Mouse (Mus musculus): Measurements from ENCODE around the gene Cdh15. TPM values are rescaled to one million over a fixed set of nuclear protein-coding genes. Genes with fewer than 3 reads are reported as not detected.

Gene Cdh15
- polyA plus RNA-seq (2012) = 0.02 TPM in 2 replicates

DNA sequence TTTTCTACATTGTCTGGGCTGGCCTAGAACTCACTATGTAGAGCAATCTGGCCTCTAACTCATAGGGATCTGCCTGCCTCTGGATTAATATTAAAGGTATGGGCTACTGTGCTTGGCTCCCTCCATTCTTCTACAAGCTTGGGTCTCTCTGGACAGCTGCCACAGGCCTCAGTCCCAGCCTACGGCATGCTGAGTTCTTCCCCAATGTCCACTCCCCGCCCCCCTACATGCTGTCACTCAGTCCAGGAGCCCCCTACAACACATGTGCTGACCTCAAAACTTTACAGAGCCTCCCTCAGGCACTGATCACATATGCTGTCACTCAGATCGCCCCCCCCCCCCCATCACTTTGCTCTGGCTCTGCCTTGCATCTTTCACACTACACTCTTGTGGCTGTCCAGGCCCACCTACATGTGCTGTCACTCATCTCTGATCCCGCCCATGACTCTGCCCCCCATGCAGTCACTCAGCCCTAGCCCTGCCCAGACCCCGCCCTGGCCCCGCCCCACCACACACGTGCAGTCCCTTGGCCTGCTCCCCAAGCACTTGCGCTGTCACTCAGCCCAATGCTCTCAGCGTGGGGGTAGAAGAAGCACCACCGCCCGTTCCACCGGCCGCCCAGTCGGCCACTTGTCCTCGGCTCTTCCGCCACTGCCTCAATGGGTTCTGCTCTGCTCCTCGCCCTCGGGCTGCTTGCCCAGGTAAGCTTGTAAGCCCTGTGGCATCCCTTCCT is at the start of gene Cdh15:
TSS of gene Cdh15 (plus strand) at position 138 of the 733 bp plus-strand sequence.

Other genes with a start within 250 kb of the Cdh15 start
- gene Galns, start 236.5 kb upstream of the Cdh15 start, polyA plus RNA-seq (2012) = 23.7 and 36.9 TPM in 2 replicates
- gene Trappc2l, start 236.3 kb upstream of the Cdh15 start, polyA plus RNA-seq (2012) = 0.58 and 1.0 TPM in 2 replicates
- gene Pabpn1l, start 225.2 kb upstream of the Cdh15 start, polyA plus RNA-seq (2012) = 0.07 TPM in 1 of 2 replicates, not detected in the other
- 112 and 122 TPM in 2 replicates for gene Cbfa2t3, start 148.9 kb upstream of the Cdh15 start, polyA plus RNA-seq (2012)
- gene Acsf3, start 72.5 kb upstream of the Cdh15 start, polyA plus RNA-seq (2012) = 31.1 and 32.5 TPM in 2 replicates
- gene Ankrd11, start 194.3 kb downstream of the Cdh15 start, polyA plus RNA-seq (2012) = 93.5 and 120 TPM in 2 replicates
- 26.7 and 33.2 TPM in 2 replicates for gene Spg7, start 215.0 kb downstream of the Cdh15 start, polyA plus RNA-seq (2012)

Measured in megakaryocyte-erythroid progenitor cell, adult 5 weeks (primary cell).